Mouse (Mus musculus): ENCODE results near the gene Slc44a5. TPM values are rescaled to one million over a fixed set of nuclear protein-coding genes. Genes with fewer than 3 reads are reported as not detected.

The Slc44a5 gene
- polyA plus RNA-seq, 1 experiment: 0.11 TPM

GRCm38 (mm10) chr3:154091468-154092338, 118.5 kb downstream of the Slc44a5 start:
- no peak overlapping the region for H3K27ac ChIP-seq (ENCODE audit: insufficient read depth, low read length)
- 72% methylated on average over 15 of the region's 15 CpGs for WGBS

DNA sequence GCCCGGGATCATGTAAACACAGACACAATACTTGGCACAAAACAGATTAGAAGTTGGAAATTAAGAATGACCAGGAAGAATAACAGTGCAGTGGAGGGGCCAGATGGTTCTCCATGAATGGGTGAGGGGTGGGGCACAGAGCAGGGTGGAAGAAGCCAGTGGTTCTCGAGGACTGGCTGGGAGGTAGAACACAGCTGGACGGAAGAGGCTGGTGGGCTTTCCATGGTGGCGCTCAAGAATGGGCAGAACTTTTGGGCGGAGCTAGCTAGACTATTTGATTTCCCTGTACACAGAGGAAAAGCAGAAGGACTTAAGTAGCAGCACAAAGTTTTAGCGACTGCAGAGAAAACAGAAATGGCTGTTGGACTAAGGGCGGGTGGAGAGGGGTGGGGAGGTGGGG, 119.2 kb downstream of the Slc44a5 start:
- TF ChIP-seq CTCF (IDR thresholded peaks at IDR 0.05; ENCODE audit: extremely low read depth, insufficient read depth, insufficient read length, insufficient replicate concordance) (no peak), POLR2A (IDR thresholded peaks at IDR 0.05; ENCODE audit: low read depth, low read length) (no peak)
- Histone ChIP-seq H3K27me3 (ENCODE audit: control insufficient read depth, insufficient read depth, low read length) (no peaks in the 10 kb centered on the region), H3K36me3 (ENCODE audit: control insufficient read depth, insufficient read depth, low read length) (no peaks in the 10 kb centered on the region), H3K4me3 (ENCODE audit: extremely low read depth, insufficient read depth, insufficient read length) (no peak overlapping the region), H3K4me1 (ENCODE audit: control insufficient read depth, insufficient read depth, insufficient read length) (no peaks in the 10 kb centered on the region), H3K27ac (ENCODE audit: insufficient read depth, low read length) (no peak overlapping the region)
- WGBS: 30% methylated on average over 7 of the region's 7 CpGs
- no peak for DNase-seq (ENCODE audit: low read depth in 1 of 2, low spot score in 2 of 2)

More at GRCm38 (mm10) chr3:154091468-154092338, 118.5 kb downstream of the Slc44a5 start:
- no peak for DNase-seq (ENCODE audit: low read depth in 1 of 2, low spot score in 2 of 2)
- H3K27me3 ChIP-seq (ENCODE audit: control insufficient read depth, insufficient read depth, low read length): no peaks in the 10 kb centered on the region
- no peaks in the 10 kb centered on the region for H3K4me1 ChIP-seq (ENCODE audit: control insufficient read depth, insufficient read depth, insufficient read length)
- TF ChIP-seq CTCF (IDR thresholded peaks at IDR 0.05; ENCODE audit: extremely low read depth, insufficient read depth, insufficient read length, insufficient replicate concordance): no peak
- no peak for TF ChIP-seq POLR2A (IDR thresholded peaks at IDR 0.05; ENCODE audit: low read depth, low read length)
- H3K36me3 ChIP-seq (ENCODE audit: control insufficient read depth, insufficient read depth, low read length): no peaks in the 10 kb centered on the region
- no peak overlapping the region for H3K4me3 ChIP-seq (ENCODE audit: extremely low read depth, insufficient read depth, insufficient read length)

GRCm38 (mm10) chr3:154093745-154094322, 120.6 kb downstream of the Slc44a5 start:
- TF ChIP-seq CTCF (IDR thresholded peaks at IDR 0.05; ENCODE audit: extremely low read depth, insufficient read depth, insufficient read length, insufficient replicate concordance) (no peak), POLR2A (IDR thresholded peaks at IDR 0.05; ENCODE audit: low read depth, low read length) (no peak)
- Histone ChIP-seq H3K27me3 (ENCODE audit: control insufficient read depth, insufficient read depth, low read length) (no peaks in the 10 kb centered on the region), H3K4me1 (ENCODE audit: control insufficient read depth, insufficient read depth, insufficient read length) (no peaks in the 10 kb centered on the region), H3K4me3 (ENCODE audit: extremely low read depth, insufficient read depth, insufficient read length) (no peak overlapping the region), H3K36me3 (ENCODE audit: control insufficient read depth, insufficient read depth, low read length) (no peaks in the 10 kb centered on the region), H3K27ac (ENCODE audit: insufficient read depth, low read length) (no peak overlapping the region)
- WGBS: 29% methylated on average over 8 of the region's 8 CpGs
- DNase-seq (ENCODE audit: low read depth in 1 of 2, low spot score in 2 of 2): no peak

- Histone ChIP-seq H3K36me3 (ENCODE audit: control insufficient read depth, insufficient read depth, low read length) (no peaks in the 10 kb centered on the region), H3K4me3 (ENCODE audit: extremely low read depth, insufficient read depth, insufficient read length) (no peak overlapping the region), H3K27me3 (ENCODE audit: control insufficient read depth, insufficient read depth, low read length) (no peaks in the 10 kb centered on the region), H3K4me1 (ENCODE audit: control insufficient read depth, insufficient read depth, insufficient read length) (no peaks in the 10 kb centered on the region), H3K27ac (ENCODE audit: insufficient read depth, low read length) (no peak overlapping the region)
- DNase-seq (ENCODE audit: low read depth in 1 of 2, low spot score in 2 of 2): no peak
- 87% methylated on average over 9 of the region's 9 CpGs for WGBS
- TF ChIP-seq POLR2A (IDR thresholded peaks at IDR 0.05; ENCODE audit: low read depth, low read length) (no peak), CTCF (IDR thresholded peaks at IDR 0.05; ENCODE audit: extremely low read depth, insufficient read depth, insufficient read length, insufficient replicate concordance) (no peak)
These were observed 128.4 kb downstream of the Slc44a5 start for GRCm38 (mm10) chr3:154101671-154102070.

GRCm38 (mm10) chr3:154110528-154110927, 137.3 kb downstream of the Slc44a5 start:
- DNase-seq (ENCODE audit: low read depth in 1 of 2, low spot score in 2 of 2): no peak
- no peaks in the 10 kb centered on the region for H3K36me3 ChIP-seq (ENCODE audit: control insufficient read depth, insufficient read depth, low read length)
- H3K4me3 ChIP-seq (ENCODE audit: extremely low read depth, insufficient read depth, insufficient read length): no peak overlapping the region
- H3K27ac ChIP-seq (ENCODE audit: insufficient read depth, low read length): no peak overlapping the region
- no peaks in the 10 kb centered on the region for H3K4me1 ChIP-seq (ENCODE audit: control insufficient read depth, insufficient read depth, insufficient read length)
- TF ChIP-seq POLR2A (IDR thresholded peaks at IDR 0.05; ENCODE audit: low read depth, low read length) (no peak), CTCF (IDR thresholded peaks at IDR 0.05; ENCODE audit: extremely low read depth, insufficient read depth, insufficient read length, insufficient replicate concordance) (no peak)
- WGBS: 79% methylated on average over 5 of the region's 5 CpGs
- H3K27me3 ChIP-seq (ENCODE audit: control insufficient read depth, insufficient read depth, low read length): no peaks in the 10 kb centered on the region

GRCm38 (mm10) chr3:154111221-154111620, 138.0 kb downstream of the Slc44a5 start:
- H3K27ac ChIP-seq (ENCODE audit: insufficient read depth, low read length): no peak overlapping the region
- no peak for DNase-seq (ENCODE audit: low read depth in 1 of 2, low spot score in 2 of 2)
- H3K4me3 ChIP-seq (ENCODE audit: extremely low read depth, insufficient read depth, insufficient read length): no peak overlapping the region
- no peaks in the 10 kb centered on the region for H3K4me1 ChIP-seq (ENCODE audit: control insufficient read depth, insufficient read depth, insufficient read length)
- whole genome bisulfite sequencing: 82% methylated on average over 5 of the region's 5 CpGs
- TF ChIP-seq CTCF (IDR thresholded peaks at IDR 0.05; ENCODE audit: extremely low read depth, insufficient read depth, insufficient read length, insufficient replicate concordance) (no peak), POLR2A (IDR thresholded peaks at IDR 0.05; ENCODE audit: low read depth, low read length) (no peak)
- no peaks in the 10 kb centered on the region for H3K27me3 ChIP-seq (ENCODE audit: control insufficient read depth, insufficient read depth, low read length)
- H3K36me3 ChIP-seq (ENCODE audit: control insufficient read depth, insufficient read depth, low read length): no peaks in the 10 kb centered on the region

DNA sequence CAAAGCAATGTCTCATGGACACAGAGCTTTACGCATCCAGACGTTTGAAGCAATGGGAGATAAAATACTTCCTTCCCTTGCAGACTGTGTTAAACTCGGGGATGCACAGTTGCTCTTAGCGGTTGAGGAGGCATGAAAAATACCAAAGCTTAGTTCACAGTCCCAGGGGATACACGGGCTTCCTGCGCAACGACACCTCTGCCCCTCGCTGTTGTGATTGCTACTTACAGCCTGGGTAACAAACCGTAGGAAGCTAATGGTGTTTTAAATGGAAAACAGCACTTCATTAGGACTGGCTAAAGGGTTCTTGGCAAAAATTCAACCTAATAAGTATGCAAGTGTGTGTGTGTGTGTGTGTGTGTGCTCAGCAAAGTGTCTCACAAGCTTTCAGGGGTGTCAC, 141.8 kb downstream of the Slc44a5 start:
- WGBS: 76% methylated on average over 9 of the region's 9 CpGs
- no peaks in the 10 kb centered on the region for H3K27me3 ChIP-seq (ENCODE audit: control insufficient read depth, insufficient read depth, low read length)

More for the DNA sequence above, 141.8 kb downstream of the Slc44a5 start:
- Histone ChIP-seq H3K4me1 (ENCODE audit: control insufficient read depth, insufficient read depth, insufficient read length) (no peaks in the 10 kb centered on the region), H3K36me3 (ENCODE audit: control insufficient read depth, insufficient read depth, low read length) (no peaks in the 10 kb centered on the region), H3K4me3 (ENCODE audit: extremely low read depth, insufficient read depth, insufficient read length) (no peak overlapping the region), H3K27ac (ENCODE audit: insufficient read depth, low read length) (no peak overlapping the region)
- TF ChIP-seq CTCF (IDR thresholded peaks at IDR 0.05; ENCODE audit: extremely low read depth, insufficient read depth, insufficient read length, insufficient replicate concordance): no peak
- TF ChIP-seq POLR2A (IDR thresholded peaks at IDR 0.05; ENCODE audit: low read depth, low read length): no peak
- no peak for DNase-seq (ENCODE audit: low read depth in 1 of 2, low spot score in 2 of 2)

All from spleen, adult 2 months (tissue).